Mouse (Mus musculus) G1E (cell line): ENCODE results near the gene Arhgef25.

Source experiments
- CTCF ChIP-seq: IDR thresholded peaks from 2 replicates; pipeline ENCODE4 v1.5.1; 2012; ENCODE audit warnings: low read depth, low read length, inconsistent platforms, mixed read lengths
- GATA1 ChIP-seq: IDR thresholded peaks from 2 replicates; pipeline ENCODE4 v1.6.1; 2012; ENCODE audit warnings: borderline replicate concordance, low read length, inconsistent platforms, mixed read lengths
- TAL1 ChIP-seq: conservative IDR thresholded peaks from 2 replicates; pipeline ENCODE4 v1.6.1; 2012; ENCODE audit warnings: low read depth, low read length, inconsistent platforms, mixed read lengths

DNA sequence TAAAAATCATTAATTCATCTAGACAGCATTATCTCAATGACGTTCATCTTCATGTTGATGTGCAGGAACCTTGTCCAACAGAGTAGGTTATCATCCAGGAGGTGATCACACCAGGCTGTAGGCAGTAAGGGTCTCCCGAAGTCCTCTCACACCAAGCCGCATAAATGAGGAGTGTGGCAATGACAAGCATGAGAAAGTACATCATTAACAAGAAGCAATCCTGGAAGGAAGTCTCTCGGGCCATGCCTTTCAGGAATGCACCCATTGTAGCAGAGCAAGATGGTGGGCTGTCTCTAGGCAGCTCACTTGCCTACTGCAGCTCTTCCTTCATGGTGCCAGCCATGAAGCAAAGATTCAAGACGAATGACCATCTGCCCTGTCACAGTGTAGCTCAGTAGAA lies 35.2 kb downstream of the Arhgef25 start:
- TF ChIP-seq CTCF (no peak), GATA1 (no peak), TAL1 (no peak)
